Comparison of ENCODE assay signal across 8 mouse cellular contexts in the genomic region with DNA sequence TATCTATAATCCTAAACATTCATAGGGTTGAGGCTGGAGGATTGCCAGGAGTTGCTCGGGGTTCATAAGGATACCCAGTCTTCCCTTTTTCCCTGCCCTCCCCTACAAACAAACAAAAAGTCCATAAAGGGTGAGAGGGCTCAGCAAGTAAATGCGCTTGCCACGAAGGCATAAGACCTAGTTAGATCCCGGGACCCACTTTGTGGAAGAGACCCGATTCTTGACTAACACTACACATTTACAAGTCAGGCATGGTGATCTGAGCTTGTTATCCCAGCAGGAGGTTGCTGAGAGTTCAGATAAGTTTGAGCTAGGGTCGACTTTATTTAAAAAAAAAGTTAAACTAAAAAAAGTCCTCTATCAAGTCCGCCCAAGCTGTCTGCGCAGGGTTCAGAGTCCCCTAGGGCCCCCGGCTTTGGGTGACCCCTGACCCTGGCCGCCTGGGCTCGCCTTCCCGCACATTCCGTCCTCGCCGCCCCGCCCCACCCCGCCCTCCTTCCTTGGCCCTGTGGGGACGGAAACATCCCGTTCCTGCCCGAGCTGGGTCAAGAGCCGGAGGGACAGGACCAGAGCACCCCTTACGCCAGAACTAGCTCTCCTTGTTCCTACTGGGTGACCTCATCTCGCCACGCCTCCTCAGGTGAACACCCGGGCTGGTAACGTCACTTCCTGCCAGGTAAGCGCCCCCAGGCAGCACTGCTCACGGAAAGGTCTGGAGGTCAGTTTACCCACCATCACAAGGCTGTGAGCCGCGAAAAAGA. TPM values are rescaled to one million over a fixed set of nuclear protein-coding genes. Genes with fewer than 3 reads are reported as not detected.
A peak's percentile ranks its signal among the peaks of the same experiment; 100 is the strongest.
DNase-seq lines count a peak whose midpoint lies in the region; ATAC-seq and TF ChIP-seq lines count a peak whose summit lies in the region.

No protein-coding gene starts in this region.

- intact Hi-C loops in left cerebral cortex, adult 2 months (cut with DNase I): no loop called here

- 4% methylated on average over 30 of the region's 30 CpGs for WGBS in forebrain, embryonic 12.5 days
- WGBS in hindbrain, embryonic 10.5 days: 3% methylated on average over 30 of the region's 30 CpGs
- 4% methylated on average over 29 of the region's 30 CpGs for WGBS in limb, embryonic 15.5 days
- WGBS in midbrain, postnatal 0 days: 5% methylated on average over 30 of the region's 30 CpGs
- WGBS in thymus, adult 2 months: 27% methylated on average over 30 of the region's 30 CpGs

- no peaks in the 10 kb centered on the region for H3K9me3 ChIP-seq in forebrain, embryonic 12.5 days
- H3K9me3 ChIP-seq in hindbrain, embryonic 10.5 days: no peaks in the 10 kb centered on the region
- H3K9me3 ChIP-seq in limb, embryonic 15.5 days: no peaks in the 10 kb centered on the region
- H3K9me3 ChIP-seq in midbrain, postnatal 0 days (ENCODE audit: low read length): no peaks in the 10 kb centered on the region

- ATAC-seq in forebrain, embryonic 12.5 days (ENCODE audit: low FRiP score): no peak
- no peak for ATAC-seq in limb, embryonic 15.5 days (ENCODE audit: insufficient number of reproducible peaks, low FRiP score, low TSS enrichment, low read depth)
- no peak for ATAC-seq in midbrain, postnatal 0 days (ENCODE audit: low FRiP score)

- H3K4me2 ChIP-seq in forebrain, embryonic 12.5 days: peak overlapping the region; percentile 61
- peak overlapping the region; percentile 82 for H3K4me2 ChIP-seq in limb, embryonic 15.5 days
- peak overlapping the region; percentile 76 for H3K4me2 ChIP-seq in midbrain, postnatal 0 days (ENCODE audit: low read depth, low read length, poor library complexity, severe bottlenecking)

- H3K9ac ChIP-seq in forebrain, embryonic 12.5 days: peak overlapping the region; percentile 63
- peak overlapping the region; percentile 51; the same call in 1 of the 2 replicates for H3K9ac ChIP-seq in limb, embryonic 15.5 days
- H3K9ac ChIP-seq in midbrain, postnatal 0 days (replicated peaks; ENCODE audit: low read length, poor library complexity, severe bottlenecking): peak overlapping the region; percentile 24; the same call in 1 of the 2 replicates

- peak overlapping the region; percentile 54 for H3K4me3 ChIP-seq in left cerebral cortex, adult 2 months
- peak overlapping the region; percentile 38 for H3K4me3 ChIP-seq in forebrain, embryonic 12.5 days (replicated peaks)
- H3K4me3 ChIP-seq in hindbrain, embryonic 10.5 days: peak overlapping the region; percentile 50
- H3K4me3 ChIP-seq in limb, embryonic 15.5 days: peak overlapping the region; percentile 40
- H3K4me3 ChIP-seq in midbrain, postnatal 0 days (ENCODE audit: low read depth, low read length): peak overlapping the region; percentile 41
- H3K4me3 ChIP-seq in thymus, adult 2 months (ENCODE audit: control insufficient read depth, insufficient read depth, low read length): peak overlapping the region; percentile 63

- peak overlapping the region; percentile 91 for H3K27ac ChIP-seq in left cerebral cortex, adult 2 months
- peak overlapping the region; percentile 97 for H3K27ac ChIP-seq in forebrain, embryonic 12.5 days
- H3K27ac ChIP-seq in hindbrain, embryonic 10.5 days: peak overlapping the region; percentile 93
- peak overlapping the region; percentile 97 for H3K27ac ChIP-seq in limb, embryonic 15.5 days
- H3K27ac ChIP-seq in midbrain, postnatal 0 days (ENCODE audit: low read depth, low read length): peak overlapping the region; percentile 63
- peak overlapping the region; percentile 95 for H3K27ac ChIP-seq in thymus, adult 2 months (ENCODE audit: control insufficient read depth, insufficient read depth, low read length)

- TF ChIP-seq POLR2A in thymus, adult 2 months (IDR thresholded peaks at IDR 0.05; ENCODE audit: control insufficient read depth, extremely low read depth, insufficient read depth, low read length, poor library complexity): 0 out of 2 replicates have a peak, but pooled peaks have one; percentile 23

- DNase-seq in left cerebral cortex, adult 2 months (ENCODE audit: extremely low spot score in 1 of 2, low spot score in 2 of 2): no peak
- no peak for DNase-seq in left cerebral cortex, adult 11 months (ENCODE audit: low spot score)
- DNase-seq in hindbrain, embryonic 10.5 days (ENCODE audit: low spot score): peak; percentile 68
- peak; percentile 53 for DNase-seq in midbrain, postnatal 0 days (ENCODE audit: low spot score)
- DNase-seq in thymus, adult 2 months: peak; percentile 65
- DNase-seq in c-Kit-positive CD71-positive TER-119-positive erythroid progenitor cells, embryonic 14.5 days (ENCODE audit: low spot score): no peak

- H3K36me3 ChIP-seq in forebrain, embryonic 12.5 days (replicated peaks): peaks cover 3% of the 10 kb centered on the region; the same call in 1 of the 2 replicates
- peaks cover 10% of the 10 kb centered on the region for H3K36me3 ChIP-seq in hindbrain, embryonic 10.5 days
- peaks cover 9% of the 10 kb centered on the region; the same call in 1 of the 2 replicates for H3K36me3 ChIP-seq in limb, embryonic 15.5 days
- H3K36me3 ChIP-seq in midbrain, postnatal 0 days (ENCODE audit: insufficient read depth, low read length): no peaks in the 10 kb centered on the region
- peaks cover 13% of the 10 kb centered on the region for H3K36me3 ChIP-seq in thymus, adult 2 months (ENCODE audit: control insufficient read depth, insufficient read depth, low read length)

- peaks cover 13% of the 10 kb centered on the region for H3K27me3 ChIP-seq in forebrain, embryonic 12.5 days
- peaks cover 24% of the 10 kb centered on the region for H3K27me3 ChIP-seq in hindbrain, embryonic 10.5 days (ENCODE audit: insufficient read depth, poor library complexity, severe bottlenecking)
- H3K27me3 ChIP-seq in limb, embryonic 15.5 days: no peaks in the 10 kb centered on the region
- no peaks in the 10 kb centered on the region for H3K27me3 ChIP-seq in midbrain, postnatal 0 days (ENCODE audit: insufficient read depth, low read length)
- no peaks in the 10 kb centered on the region for H3K27me3 ChIP-seq in thymus, adult 2 months (ENCODE audit: control insufficient read depth, insufficient read depth, low read length)

- H3K4me1 ChIP-seq in forebrain, embryonic 12.5 days: peaks cover 59% of the 10 kb centered on the region
- peaks cover 72% of the 10 kb centered on the region for H3K4me1 ChIP-seq in hindbrain, embryonic 10.5 days (replicated peaks)
- peaks cover 64% of the 10 kb centered on the region for H3K4me1 ChIP-seq in limb, embryonic 15.5 days
- peaks cover 11% of the 10 kb centered on the region; the same call in 1 of the 2 replicates for H3K4me1 ChIP-seq in midbrain, postnatal 0 days (ENCODE audit: insufficient read depth, low read length)
- peaks cover 44% of the 10 kb centered on the region for H3K4me1 ChIP-seq in thymus, adult 2 months (replicated peaks; ENCODE audit: control insufficient read depth, insufficient read depth, low read length)

- TF ChIP-seq CTCF in left cerebral cortex, adult 2 months (IDR thresholded peaks at IDR 0.05): no peak
- TF ChIP-seq CTCF in midbrain, postnatal 0 days (IDR thresholded peaks at IDR 0.05): no peak
- no peak for TF ChIP-seq CTCF in thymus, adult 2 months (IDR thresholded peaks at IDR 0.05; ENCODE audit: borderline replicate concordance, control insufficient read depth, extremely low read depth, insufficient read depth, low read length, poor library complexity)

RNA-seq across cellular contexts. Expression of a gene that starts 3.8 kb away (rescaled TPM):
- total RNA-seq in left cerebral cortex, adult 2 months (2021): 1 to 10 TPM; 7.1 to 7.7 TPM
- 67.0 and 69.7 TPM in 2 replicates for polyA plus RNA-seq in forebrain, embryonic 12.5 days (2016; fragmentation: Nextera tagmentation; extraction: Ambion mirVana)
- 82.4 and 93.0 TPM in 2 replicates for polyA plus RNA-seq in hindbrain, embryonic 10.5 days (2016; fragmentation: Nextera tagmentation; extraction: Ambion mirVana)
- polyA plus RNA-seq in limb, embryonic 15.5 days (2015; fragmentation: Nextera tagmentation; extraction: Ambion mirVana): 54.4 and 54.8 TPM in 2 replicates
- total RNA-seq in midbrain, postnatal 0 days (2014; rRNA removed): 15.3 and 19.4 TPM in 2 replicates
- polyA plus RNA-seq in midbrain, postnatal 0 days (2015; fragmentation: Nextera tagmentation; extraction: Ambion mirVana): 7.9 and 8.0 TPM in 2 replicates
- polyA plus RNA-seq in thymus, adult 2 months (2012; rRNA removed): 187 and 211 TPM in 2 replicates

RNA-seq across cellular contexts. Expression of a gene that starts 3.9 kb away (rescaled TPM):
- 1 to 10 TPM; 2.3 to 2.8 TPM for total RNA-seq in left cerebral cortex, adult 2 months (2021)
- polyA plus RNA-seq in forebrain, embryonic 12.5 days (2016; fragmentation: Nextera tagmentation; extraction: Ambion mirVana): 5.1 and 5.5 TPM in 2 replicates
- polyA plus RNA-seq in hindbrain, embryonic 10.5 days (2016; fragmentation: Nextera tagmentation; extraction: Ambion mirVana): 5.3 and 5.8 TPM in 2 replicates
- polyA plus RNA-seq in limb, embryonic 15.5 days (2015; fragmentation: Nextera tagmentation; extraction: Ambion mirVana): 22.8 and 26.0 TPM in 2 replicates
- 3.0 and 4.1 TPM in 2 replicates for total RNA-seq in midbrain, postnatal 0 days (2014; rRNA removed)
- 2.9 and 3.4 TPM in 2 replicates for polyA plus RNA-seq in midbrain, postnatal 0 days (2015; fragmentation: Nextera tagmentation; extraction: Ambion mirVana)
- 152 and 159 TPM in 2 replicates for polyA plus RNA-seq in thymus, adult 2 months (2012; rRNA removed)

RNA-seq across cellular contexts. Expression of a gene that starts 16.3 kb away (rescaled TPM):
- 10 to 100 TPM; 18.1 to 18.8 TPM for total RNA-seq in left cerebral cortex, adult 2 months (2021)
- 43.1 and 43.6 TPM in 2 replicates for polyA plus RNA-seq in forebrain, embryonic 12.5 days (2016; fragmentation: Nextera tagmentation; extraction: Ambion mirVana)
- polyA plus RNA-seq in hindbrain, embryonic 10.5 days (2016; fragmentation: Nextera tagmentation; extraction: Ambion mirVana): 62.9 and 65.0 TPM in 2 replicates
- 44.8 and 45.1 TPM in 2 replicates for polyA plus RNA-seq in limb, embryonic 15.5 days (2015; fragmentation: Nextera tagmentation; extraction: Ambion mirVana)
- total RNA-seq in midbrain, postnatal 0 days (2014; rRNA removed): 30.7 and 37.9 TPM in 2 replicates
- 41.6 and 43.2 TPM in 2 replicates for polyA plus RNA-seq in midbrain, postnatal 0 days (2015; fragmentation: Nextera tagmentation; extraction: Ambion mirVana)
- polyA plus RNA-seq in thymus, adult 2 months (2012; rRNA removed): 56.0 and 65.3 TPM in 2 replicates

RNA-seq across cellular contexts. Expression of a gene that starts 16.6 kb away (rescaled TPM):
- 10 to 100 TPM; 65.7 to 66.8 TPM for total RNA-seq in left cerebral cortex, adult 2 months (2021)
- polyA plus RNA-seq in forebrain, embryonic 12.5 days (2016; fragmentation: Nextera tagmentation; extraction: Ambion mirVana): 84.6 and 86.2 TPM in 2 replicates
- polyA plus RNA-seq in hindbrain, embryonic 10.5 days (2016; fragmentation: Nextera tagmentation; extraction: Ambion mirVana): 83.2 and 85.4 TPM in 2 replicates
- polyA plus RNA-seq in limb, embryonic 15.5 days (2015; fragmentation: Nextera tagmentation; extraction: Ambion mirVana): 67.6 and 73.4 TPM in 2 replicates
- 80.3 and 84.2 TPM in 2 replicates for total RNA-seq in midbrain, postnatal 0 days (2014; rRNA removed)
- 89.3 and 90.0 TPM in 2 replicates for polyA plus RNA-seq in midbrain, postnatal 0 days (2015; fragmentation: Nextera tagmentation; extraction: Ambion mirVana)
- polyA plus RNA-seq in thymus, adult 2 months (2012; rRNA removed): 146 and 182 TPM in 2 replicates

RNA-seq across cellular contexts. Expression of a gene that starts 25.7 kb away (rescaled TPM):
- 100 to 1,000 TPM; 440 to 450 TPM for total RNA-seq in left cerebral cortex, adult 2 months (2021)
- 594 and 628 TPM in 2 replicates for polyA plus RNA-seq in forebrain, embryonic 12.5 days (2016; fragmentation: Nextera tagmentation; extraction: Ambion mirVana)
- 777 and 925 TPM in 2 replicates for polyA plus RNA-seq in hindbrain, embryonic 10.5 days (2016; fragmentation: Nextera tagmentation; extraction: Ambion mirVana)
- polyA plus RNA-seq in limb, embryonic 15.5 days (2015; fragmentation: Nextera tagmentation; extraction: Ambion mirVana): 822 and 1,022 TPM in 2 replicates
- total RNA-seq in midbrain, postnatal 0 days (2014; rRNA removed): 158 and 163 TPM in 2 replicates
- 536 and 539 TPM in 2 replicates for polyA plus RNA-seq in midbrain, postnatal 0 days (2015; fragmentation: Nextera tagmentation; extraction: Ambion mirVana)
- polyA plus RNA-seq in thymus, adult 2 months (2012; rRNA removed): 1,733 and 1,891 TPM in 2 replicates

Comparison
In these comparisons a context has a peak if more than half of its experiments do, and no peak if none do; other contexts are left out.
1. DNase-seq: peak in hindbrain, embryonic 10.5 days (single experiment), midbrain, postnatal 0 days (single experiment) and thymus, adult 2 months (single experiment); none in left cerebral cortex, adult 2 months (0 of 2), left cerebral cortex, adult 11 months (single experiment) and c-Kit-positive CD71-positive TER-119-positive erythroid progenitor cells, embryonic 14.5 days (single experiment).
2. Peak in every context shown above with its lines, with median percentiles within 50 percentile points of each other: H3K27ac ChIP-seq, H3K4me3 ChIP-seq, H3K4me2 ChIP-seq and H3K9ac ChIP-seq.